Mouse (Mus musculus): ENCODE results near the gene Dgkz. TPM values are rescaled to one million over a fixed set of nuclear protein-coding genes. Genes with fewer than 3 reads are reported as not detected.
A peak's percentile ranks its signal among the peaks of the same experiment; 100 is the strongest.

Dgkz gene
- polyA plus RNA-seq, 1 experiment from 2014 or later, result 28.2 TPM

DNA sequence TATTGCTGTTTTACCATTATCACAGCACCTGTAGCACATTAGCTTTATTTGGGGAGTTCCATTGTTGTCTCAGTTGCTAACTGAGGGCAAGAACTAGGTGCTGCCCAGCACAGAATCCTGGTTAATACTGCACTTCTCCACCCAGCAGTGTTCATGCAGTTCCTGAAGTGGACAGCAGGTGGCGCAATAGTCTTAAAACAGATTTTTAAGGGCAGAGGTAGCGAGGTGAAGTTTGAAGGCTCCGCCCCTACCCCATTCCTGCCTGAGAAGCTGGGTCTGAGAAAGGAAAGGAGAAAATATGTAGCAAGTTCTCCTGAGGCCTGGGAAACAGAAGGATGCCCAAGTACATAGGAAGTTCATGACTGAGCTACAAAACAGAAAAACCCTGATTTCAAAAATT, 11.9 kb upstream of the Dgkz start:
- Histone ChIP-seq H3K4me3 (no peak overlapping the region), H3K27ac (replicated peaks) (no peak overlapping the region), H3K9me3 (no peaks in the 10 kb centered on the region), H3K4me2 (replicated peaks) (no peak overlapping the region), H3K27me3 (no peaks in the 10 kb centered on the region), H3K36me3 (no peaks in the 10 kb centered on the region), H3K9ac (replicated peaks) (no peak overlapping the region), H3K4me1 (peaks cover 7% of the 10 kb centered on the region)
- WGBS, result 4% methylated on average over 3 of the region's 3 CpGs
- 0 out of 2 replicates have a peak, but pooled peaks have one; percentile 50 for ATAC-seq (replicated peaks)

DNA sequence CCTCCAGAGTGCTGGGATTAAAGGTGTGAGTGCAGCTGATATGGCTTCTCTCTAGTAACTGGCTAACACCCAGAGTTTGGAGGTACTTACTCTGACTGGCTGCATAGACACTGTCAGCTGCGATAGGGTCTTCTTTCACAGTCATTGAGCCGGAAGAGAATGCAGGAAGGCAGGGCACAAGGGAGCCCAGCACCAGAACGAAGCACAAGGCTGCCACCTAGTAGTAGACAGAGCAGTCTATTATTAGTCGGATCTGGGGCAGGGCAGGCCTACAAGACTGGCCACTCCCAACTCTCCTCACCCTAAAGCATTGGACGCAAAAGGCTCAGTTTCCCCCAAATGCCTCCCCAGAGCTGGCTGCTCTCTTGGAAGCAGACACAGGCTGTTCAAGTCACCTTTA, 10.4 kb upstream of the Dgkz start:
- Histone ChIP-seq H3K27me3 (no peaks in the 10 kb centered on the region), H3K9me3 (no peaks in the 10 kb centered on the region), H3K36me3 (no peaks in the 10 kb centered on the region), H3K4me1 (peaks cover 7% of the 10 kb centered on the region), H3K4me3 (no peak overlapping the region), H3K27ac (replicated peaks) (no peak overlapping the region), H3K4me2 (replicated peaks) (no peak overlapping the region), H3K9ac (replicated peaks) (no peak overlapping the region)
- peak; percentile 30; the same call in 1 of the 2 replicates for ATAC-seq (replicated peaks)
- under 1% methylated on average over 5 of the region's 5 CpGs for WGBS

DNA sequence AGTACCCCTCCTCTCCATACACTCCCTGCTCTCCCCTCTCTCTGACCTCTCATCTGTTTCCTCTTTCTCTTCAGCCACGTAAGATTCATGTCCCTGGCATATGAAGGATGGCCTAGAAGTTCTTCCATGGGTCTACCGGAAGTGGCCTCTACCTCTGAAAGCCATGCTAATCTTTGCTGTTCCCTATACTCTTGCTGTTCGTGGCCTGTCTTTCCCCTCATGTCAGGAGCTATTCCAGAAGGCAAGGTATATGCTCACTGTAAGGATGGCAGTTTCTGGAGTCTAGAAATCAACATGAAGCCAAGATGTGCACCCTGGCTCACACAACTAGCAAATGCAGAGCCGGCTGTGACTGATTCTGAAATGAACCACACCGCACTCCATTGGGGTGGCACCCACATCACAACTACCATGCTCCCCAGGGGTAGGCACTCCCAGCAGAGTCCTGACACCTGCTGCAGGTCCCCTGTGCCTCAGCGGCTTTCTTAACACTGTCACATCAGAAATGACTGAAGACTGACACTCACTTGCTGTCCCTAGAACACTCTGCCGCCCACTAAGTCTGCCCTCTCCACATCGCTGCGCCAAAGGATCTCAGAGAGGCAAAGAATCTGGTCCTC, 9.4 kb upstream of the Dgkz start:
- H3K9me3 ChIP-seq, result no peaks in the 10 kb centered on the region
- WGBS, result 42% methylated on average over 9 of the region's 9 CpGs
- H3K4me2 ChIP-seq (replicated peaks), result no peak overlapping the region
- no peak overlapping the region for H3K9ac ChIP-seq (replicated peaks)
- ATAC-seq (replicated peaks), result no peak
- H3K4me3 ChIP-seq, result no peak overlapping the region
- no peaks in the 10 kb centered on the region for H3K27me3 ChIP-seq
- 0 out of 2 replicates have a peak overlapping the region, but pooled peaks have one; percentile 39 for H3K27ac ChIP-seq (replicated peaks)
- H3K4me1 ChIP-seq, result peaks cover 11% of the 10 kb centered on the region
- H3K36me3 ChIP-seq, result no peaks in the 10 kb centered on the region

DNA sequence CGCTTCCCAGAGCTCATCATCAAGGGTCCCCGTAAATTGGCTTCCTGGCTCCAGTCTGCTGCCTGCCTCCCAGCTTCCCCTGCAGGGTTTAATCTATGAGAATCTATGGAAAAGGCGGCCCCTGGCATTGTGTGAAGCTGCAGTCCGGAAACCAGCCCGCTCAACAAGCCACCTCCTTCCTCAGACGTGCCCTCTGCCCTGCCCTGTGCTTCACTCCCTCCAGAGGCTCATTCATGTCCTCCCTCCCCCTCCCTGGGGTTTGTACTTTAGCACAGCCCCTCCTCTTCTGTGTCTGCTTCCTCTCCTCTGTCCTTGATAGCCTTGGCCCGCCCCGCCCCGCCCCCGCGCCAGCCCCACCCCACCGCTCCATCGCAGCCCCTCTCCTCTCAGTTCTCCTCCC, 8.8 kb upstream of the Dgkz start:
- H3K9me3 ChIP-seq, result no peaks in the 10 kb centered on the region
- H3K27me3 ChIP-seq, result no peaks in the 10 kb centered on the region
- H3K4me3 ChIP-seq, result peak overlapping the region; percentile 12; the same call in 1 of the 2 replicates
- 5% methylated on average over 6 of the region's 13 CpGs for WGBS
- H3K4me2 ChIP-seq (replicated peaks), result peak overlapping the region; percentile 37
- ATAC-seq (replicated peaks), result peak; percentile 39
- 0 out of 2 replicates have a peak overlapping the region, but pooled peaks have one; percentile 6 for H3K9ac ChIP-seq (replicated peaks)
- H3K27ac ChIP-seq (replicated peaks), result no peak overlapping the region
- H3K4me1 ChIP-seq, result peaks cover 12% of the 10 kb centered on the region
- H3K36me3 ChIP-seq, result no peaks in the 10 kb centered on the region

DNA sequence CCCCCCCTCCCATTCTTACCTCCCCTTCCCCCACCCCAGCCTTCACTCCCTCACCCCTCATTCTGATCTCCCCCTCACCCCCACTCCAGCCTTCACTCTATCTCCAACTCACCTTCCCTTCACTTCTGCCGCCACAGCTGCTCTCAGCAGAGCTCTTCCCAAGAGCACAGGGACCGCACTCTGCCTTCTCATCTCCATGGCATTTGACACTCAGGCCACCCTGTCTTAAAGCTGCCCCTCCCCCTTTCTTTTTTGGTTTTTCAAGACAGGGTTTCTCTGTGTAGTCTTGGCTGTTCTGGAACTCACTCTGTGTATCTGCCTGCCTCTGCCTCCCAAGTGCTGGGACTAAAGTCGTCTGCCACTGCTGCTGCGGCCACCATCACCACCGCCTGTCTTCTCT, 5.2 kb upstream of the Dgkz start:
- ATAC-seq (replicated peaks), result no peak
- H3K27ac ChIP-seq (replicated peaks), result no peak overlapping the region
- H3K27me3 ChIP-seq, result peaks cover 12% of the 10 kb centered on the region
- peaks cover 34% of the 10 kb centered on the region for H3K4me1 ChIP-seq
- H3K4me3 ChIP-seq, result no peak overlapping the region
- no peak overlapping the region for H3K9ac ChIP-seq (replicated peaks)
- H3K4me2 ChIP-seq (replicated peaks), result no peak overlapping the region
- no peaks in the 10 kb centered on the region for H3K9me3 ChIP-seq
- WGBS, result 50% methylated on average over 5 of the region's 5 CpGs
- H3K36me3 ChIP-seq, result no peaks in the 10 kb centered on the region

DNA sequence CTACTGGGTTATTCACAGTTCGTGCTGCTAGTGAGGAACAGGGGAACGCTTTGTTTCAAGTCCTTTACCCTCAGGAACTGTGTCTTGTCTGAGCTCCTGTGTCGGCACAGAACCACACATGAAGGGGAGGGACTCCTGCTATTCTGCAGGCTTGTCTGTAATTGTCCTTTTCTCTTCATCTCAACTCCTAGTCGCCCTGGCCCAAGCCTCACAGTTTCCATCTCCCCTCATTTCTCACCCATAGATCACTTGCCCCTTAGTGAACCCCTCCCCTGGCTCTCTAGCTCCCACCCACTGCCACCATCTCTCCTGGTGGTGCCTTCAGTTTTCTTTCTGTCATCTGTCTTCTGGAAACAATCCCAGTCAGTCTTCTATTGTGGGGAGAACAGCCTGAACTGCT, 4.6 kb upstream of the Dgkz start:
- Histone ChIP-seq H3K4me2 (replicated peaks) (no peak overlapping the region), H3K4me1 (peaks cover 40% of the 10 kb centered on the region), H3K4me3 (no peak overlapping the region), H3K36me3 (no peaks in the 10 kb centered on the region), H3K27me3 (peaks cover 17% of the 10 kb centered on the region), H3K9me3 (no peaks in the 10 kb centered on the region), H3K9ac (replicated peaks) (no peak overlapping the region), H3K27ac (replicated peaks) (no peak overlapping the region)
- no peak for ATAC-seq (replicated peaks)
- WGBS, result 5% methylated on average over 4 of the region's 4 CpGs

DNA sequence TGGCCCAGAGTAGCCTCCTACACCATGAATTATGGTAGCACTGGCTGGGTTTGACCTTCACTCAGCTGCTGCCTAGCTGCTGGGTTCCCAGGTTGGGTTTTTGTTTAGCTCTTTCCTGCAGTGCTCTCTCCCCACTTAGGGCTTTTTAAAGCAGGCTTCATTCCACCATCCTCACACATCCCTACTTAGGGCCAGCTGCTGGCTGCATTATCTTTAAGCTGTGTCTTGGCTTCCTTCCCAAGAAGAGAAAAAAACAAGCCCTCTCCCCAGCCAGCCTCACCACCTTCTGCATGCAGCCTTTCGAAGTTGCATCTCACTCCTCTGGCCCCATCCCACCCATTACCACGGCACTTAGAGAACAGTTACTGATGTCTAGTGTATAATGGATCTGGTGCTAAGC, 2.9 kb upstream of the Dgkz start:
- H3K27me3 ChIP-seq, result peaks cover 25% of the 10 kb centered on the region
- H3K4me2 ChIP-seq (replicated peaks), result no peak overlapping the region
- 10% methylated on average over 2 of the region's 2 CpGs for WGBS
- no peak overlapping the region for H3K9ac ChIP-seq (replicated peaks)
- H3K4me3 ChIP-seq, result no peak overlapping the region
- no peaks in the 10 kb centered on the region for H3K36me3 ChIP-seq
- no peak for ATAC-seq (replicated peaks)
- peaks cover 36% of the 10 kb centered on the region for H3K4me1 ChIP-seq
- H3K27ac ChIP-seq (replicated peaks), result peak overlapping the region; percentile 29; the same call in 1 of the 2 replicates
- H3K9me3 ChIP-seq, result no peaks in the 10 kb centered on the region

DNA sequence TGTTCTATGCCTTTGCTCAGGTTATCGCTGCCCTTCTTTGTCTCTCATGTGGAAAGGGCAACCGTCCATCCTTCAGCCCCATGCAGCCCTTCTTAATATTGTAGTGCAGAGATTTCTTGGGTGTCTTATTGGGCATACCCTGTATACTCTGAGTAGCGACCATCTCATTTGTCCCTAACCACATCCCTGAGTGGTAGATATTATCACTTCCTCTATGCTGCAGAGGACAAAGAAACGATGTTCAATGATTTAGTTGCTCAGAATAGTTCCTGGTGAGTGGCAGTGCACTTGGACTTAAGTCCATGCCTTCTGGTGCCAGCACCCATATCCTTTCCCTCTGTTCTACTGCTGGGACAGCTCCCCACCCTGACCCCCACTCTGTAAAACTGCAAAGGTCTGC, 2.3 kb upstream of the Dgkz start:
- no peak overlapping the region for H3K4me3 ChIP-seq
- 80% methylated on average over 4 of the region's 4 CpGs for WGBS
- H3K4me1 ChIP-seq, result peaks cover 38% of the 10 kb centered on the region
- no peak for ATAC-seq (replicated peaks)
- peaks cover 25% of the 10 kb centered on the region for H3K27me3 ChIP-seq
- no peaks in the 10 kb centered on the region for H3K36me3 ChIP-seq
- 0 out of 2 replicates have a peak overlapping the region, but pooled peaks have one; percentile 29 for H3K27ac ChIP-seq (replicated peaks)
- H3K9ac ChIP-seq (replicated peaks), result no peak overlapping the region
- H3K4me2 ChIP-seq (replicated peaks), result no peak overlapping the region
- no peaks in the 10 kb centered on the region for H3K9me3 ChIP-seq

DNA sequence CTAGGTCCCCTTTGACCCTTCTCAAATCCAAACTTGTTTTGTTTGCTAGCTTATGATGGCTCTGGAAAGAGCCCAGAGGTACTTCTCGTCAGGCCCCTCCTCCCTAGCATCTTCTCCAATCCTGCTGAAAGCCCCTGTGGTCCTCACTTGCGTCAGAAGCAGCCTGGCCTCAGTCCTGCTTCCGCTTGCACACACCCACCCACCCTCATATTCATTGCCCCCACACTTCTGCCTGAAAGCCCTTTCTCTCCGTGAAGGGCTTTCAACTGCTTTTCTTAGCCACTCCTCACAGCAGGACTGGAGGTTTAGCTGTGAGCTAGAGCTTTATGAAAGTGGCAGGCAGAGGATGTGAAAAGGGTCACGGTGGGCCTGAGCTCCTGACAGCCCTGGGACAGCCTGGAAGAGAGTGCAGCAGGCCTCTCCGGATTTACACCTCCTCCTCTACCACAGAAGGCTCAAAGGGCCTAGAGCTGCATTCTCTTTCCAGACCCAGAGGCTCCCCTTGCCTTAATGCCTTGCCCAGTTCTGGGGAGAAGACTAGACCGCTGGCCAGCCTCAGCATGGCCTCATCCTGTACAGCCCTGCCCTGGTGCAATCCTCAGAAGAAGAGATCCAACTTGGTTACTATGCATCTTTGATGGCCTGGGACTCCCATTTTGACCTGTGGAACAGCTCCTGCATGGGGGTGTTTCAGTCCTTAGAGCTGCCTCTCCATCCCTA, 2.1 kb downstream of the Dgkz start:
- Histone ChIP-seq H3K36me3 (no peaks in the 10 kb centered on the region), H3K4me2 (replicated peaks) (0 out of 2 replicates have a peak overlapping the region, but pooled peaks have one; percentile 0), H3K27ac (replicated peaks) (peak overlapping the region; percentile 36; the same call in 1 of the 2 replicates), H3K9me3 (no peaks in the 10 kb centered on the region), H3K4me1 (peaks cover 42% of the 10 kb centered on the region), H3K27me3 (peaks cover 25% of the 10 kb centered on the region), H3K4me3 (no peak overlapping the region), H3K9ac (replicated peaks) (no peak overlapping the region)
- WGBS, result 19% methylated on average over 7 of the region's 7 CpGs
- ATAC-seq (replicated peaks), result no peak

DNA sequence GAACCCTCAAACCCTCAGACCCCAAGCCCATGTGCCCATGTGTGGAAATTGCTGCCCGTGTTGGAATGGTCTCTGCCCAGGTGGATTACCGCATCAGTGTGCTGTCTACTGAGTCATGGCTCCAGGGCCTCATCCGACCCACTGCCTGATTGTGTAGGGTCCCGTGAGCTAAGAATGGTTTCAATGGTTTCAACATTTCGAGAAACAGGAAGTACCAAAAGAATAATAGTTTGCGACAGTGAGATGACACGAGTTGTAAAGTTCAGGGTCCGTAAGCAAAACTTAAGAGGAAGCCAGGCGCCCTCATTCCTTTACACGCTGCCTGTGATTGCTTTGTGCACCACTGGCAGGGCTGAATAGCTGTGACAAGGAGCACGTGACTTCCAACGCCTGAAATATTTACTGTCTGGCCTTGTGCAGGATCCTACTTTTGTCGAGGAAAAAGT, 3.5 kb downstream of the Dgkz start:
- 0 out of 2 replicates have a peak, but pooled peaks have one; percentile 6 for ATAC-seq (replicated peaks)
- WGBS, result 40% methylated on average over 13 of the region's 13 CpGs
- Histone ChIP-seq H3K4me1 (peaks cover 34% of the 10 kb centered on the region), H3K9ac (replicated peaks) (0 out of 2 replicates have a peak overlapping the region, but pooled peaks have one; percentile 27), H3K36me3 (no peaks in the 10 kb centered on the region), H3K9me3 (no peaks in the 10 kb centered on the region), H3K4me2 (replicated peaks) (peak overlapping the region; percentile 37), H3K27me3 (peaks cover 24% of the 10 kb centered on the region), H3K27ac (replicated peaks) (peak overlapping the region; percentile 82; the same call in 1 of the 2 replicates), H3K4me3 (0 out of 2 replicates have a peak overlapping the region, but pooled peaks have one; percentile 16)

DNA sequence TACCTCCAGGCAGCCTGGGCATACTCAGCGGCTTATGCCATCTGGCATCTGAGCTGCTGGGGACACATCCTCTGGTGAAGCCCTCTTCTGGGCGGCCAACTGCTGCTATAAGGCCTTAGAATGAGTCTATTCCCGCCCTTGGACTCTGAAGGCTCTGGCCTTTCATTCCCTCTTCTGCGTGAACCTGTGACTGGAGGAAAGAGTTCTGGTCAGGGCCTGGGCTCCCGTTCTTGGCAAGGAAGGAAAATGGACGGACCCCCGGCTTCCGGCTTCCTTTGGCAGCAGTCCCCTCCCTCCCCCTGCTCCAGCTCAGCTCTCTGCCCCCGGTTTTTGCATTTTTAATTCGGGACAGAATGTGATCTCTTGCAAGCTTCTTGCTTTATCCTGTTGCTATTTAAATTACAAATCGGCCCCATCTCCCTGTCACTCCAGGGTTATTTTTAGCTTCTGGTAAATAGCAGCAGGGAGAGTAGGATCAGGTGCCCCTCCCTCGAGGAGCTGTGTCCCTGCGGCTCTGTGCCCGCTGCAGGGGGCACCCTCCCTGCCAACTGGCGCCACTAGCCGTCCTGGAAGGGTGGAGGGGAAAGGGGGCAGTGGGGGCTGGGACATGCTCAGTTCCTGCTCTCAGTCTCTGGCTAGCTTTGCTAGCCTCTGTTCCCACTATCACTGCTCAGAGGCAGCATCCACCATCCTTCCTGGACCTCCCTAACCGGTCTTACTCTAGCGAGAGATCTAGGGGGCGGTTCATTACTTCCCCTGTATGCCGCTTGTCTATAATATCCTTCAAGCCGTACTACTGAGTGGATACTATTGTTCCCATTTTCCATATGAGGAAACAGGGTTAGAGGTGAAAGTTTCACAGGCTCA, 4.2 kb downstream of the Dgkz start:
- Histone ChIP-seq H3K4me2 (replicated peaks) (peak overlapping the region; percentile 37), H3K9me3 (no peaks in the 10 kb centered on the region), H3K4me1 (peaks cover 34% of the 10 kb centered on the region), H3K27ac (replicated peaks) (peak overlapping the region; percentile 82), H3K9ac (replicated peaks) (peak overlapping the region; percentile 27; the same call in 1 of the 2 replicates), H3K36me3 (no peaks in the 10 kb centered on the region), H3K4me3 (peak overlapping the region; percentile 16), H3K27me3 (peaks cover 21% of the 10 kb centered on the region)
- peak; percentile 47 for ATAC-seq (replicated peaks)
- 9% methylated on average over 21 of the region's 21 CpGs for WGBS

Data from forebrain, embryonic 15.5 days (tissue).